Mouse (Mus musculus) hindbrain, embryonic 14.5 days (tissue): Measurements from ENCODE around the gene Bace1. TPM values are rescaled to one million over a fixed set of nuclear protein-coding genes. Genes with fewer than 3 reads are reported as not detected.

Experiments
- ATAC-seq: fragments of 200-750 bp; cut with Nextera tagmentation; 2 replicates; pipeline ENCODE4 v1.8.0; 2017; ENCODE audit warnings: moderate number of reproducible peaks, mild to moderate bottlenecking, moderate TSS enrichment, moderate library complexity; ENCODE audit not compliant: low FRiP score
- DNase-seq: peaks from one replicate; pipeline ENCODE4 v3.0.0-alpha.2; 2015; ENCODE audit warnings: low spot score
- H3K27ac ChIP-seq: fragments of 300-500 bp; sonication (generic); 2 replicates; pipeline ENCODE4 v1.5.1; 2014; ENCODE audit warnings: mild to moderate bottlenecking, moderate library complexity
- H3K27me3 ChIP-seq: fragments of 300-500 bp; sonication (generic); 2 replicates; pipeline ENCODE4 v1.6.1; 2014; ENCODE audit warnings: mild to moderate bottlenecking, low read length, mixed read lengths; ENCODE audit not compliant: control insufficient read depth, insufficient read depth
- H3K36me3 ChIP-seq: fragments of 300-500 bp; sonication (generic); replicated peaks from 2 replicates; pipeline ENCODE4 v1.6.1; 2014; ENCODE audit not compliant: control insufficient read depth, insufficient read depth
- H3K4me1 ChIP-seq: fragments of 300-500 bp; sonication (generic); replicated peaks from 2 replicates; pipeline ENCODE4 v1.6.1; 2014; ENCODE audit warnings: antibody characterized with exemption, low read length, mixed read lengths; ENCODE audit not compliant: control insufficient read depth, insufficient read depth
- H3K4me2 ChIP-seq: fragments of 300-500 bp; sonication (generic); replicated peaks from 2 replicates; pipeline ENCODE4 v1.6.1; 2014; ENCODE audit warnings: mild to moderate bottlenecking, moderate library complexity
- H3K4me3 ChIP-seq: fragments of 300-500 bp; sonication (generic); replicated peaks from 2 replicates; pipeline ENCODE4 v1.5.1; 2014; ENCODE audit warnings: mild to moderate bottlenecking, low read length
- H3K9ac ChIP-seq: fragments of 300-500 bp; sonication (generic); 2 replicates; pipeline ENCODE4 v1.6.1; 2014
- H3K9me3 ChIP-seq: fragments of 300-500 bp; sonication (generic); 2 replicates; pipeline ENCODE4 v1.6.1; 2016; ENCODE audit warnings: low read length; ENCODE audit not compliant: control insufficient read depth
- WGBS: fragments of 180-500 bp; shearing (Covaris S2); extraction: QIAGEN DNeasy Blood & Tissue Kit; methylation state at CpG from one replicate; pipeline ENCODE4 v1.1.7; 2014; 5-methylcytosine and 5-hydroxymethylcytosine counted together
- polyA plus RNA-seq: library from polyadenylated mRNA; unstranded; fragments of >200 nt; fragmentation: Nextera tagmentation; extraction: Ambion mirVana; gene quantifications from 2 replicates; pipeline ENCODE4 v1.2.1, GENCODE M21; 2014

The Bace1 gene
- polyA plus RNA-seq, 1 experiment from 2014 or later, result 46.0 TPM

DNA sequence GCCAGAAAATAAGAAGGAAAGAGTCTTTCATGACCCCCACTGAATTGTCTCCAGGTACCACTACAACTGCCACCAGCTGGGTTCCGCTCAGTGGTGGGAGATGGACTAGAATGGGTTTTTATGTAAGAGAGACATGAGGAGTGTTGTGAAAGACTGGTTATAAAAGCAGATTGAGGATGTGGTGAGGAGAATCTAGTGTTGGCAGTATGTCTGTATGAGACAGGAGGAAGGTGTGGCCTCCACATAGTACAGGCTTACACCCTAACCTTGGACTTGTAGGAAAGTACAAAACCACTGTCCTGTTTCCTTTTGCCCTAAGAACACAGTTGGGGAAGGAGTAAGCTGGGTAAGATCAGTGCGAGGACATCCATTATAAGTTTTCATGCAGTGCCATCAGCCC is 15.3 kb downstream of the Bace1 start:
- no peaks in the 10 kb centered on the region for H3K4me1 ChIP-seq
- no peak overlapping the region for H3K4me3 ChIP-seq
- no peak for DNase-seq
- WGBS, result 96% methylated on average over 2 of the region's 2 CpGs
- H3K9me3 ChIP-seq, result no peaks in the 10 kb centered on the region
- no peak overlapping the region for H3K4me2 ChIP-seq
- peaks cover 64% of the 10 kb centered on the region for H3K36me3 ChIP-seq
- H3K9ac ChIP-seq, result no peak overlapping the region
- ATAC-seq, result no peak
- H3K27me3 ChIP-seq, result no peaks in the 10 kb centered on the region
- H3K27ac ChIP-seq, result no peak overlapping the region

DNA sequence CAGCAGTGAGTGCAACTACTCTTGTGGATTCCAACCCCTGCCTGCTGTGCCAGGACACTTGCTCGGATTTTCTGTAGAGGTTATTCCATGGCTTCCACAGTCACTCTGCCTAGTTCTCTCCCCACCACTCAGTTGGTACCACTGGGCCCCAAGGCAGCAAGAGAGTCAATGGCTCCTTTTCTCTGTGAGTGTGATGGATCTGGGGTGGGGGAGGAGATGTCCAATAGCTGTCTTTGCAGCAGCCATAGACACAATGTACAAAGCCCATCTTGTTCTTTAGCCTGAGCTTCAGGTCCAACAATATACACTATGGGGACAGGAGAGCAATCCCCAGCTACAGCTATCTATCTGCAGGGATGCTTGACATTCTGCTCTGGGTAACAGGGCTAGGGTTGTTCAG is 15.8 kb downstream of the Bace1 start:
- no peak for ATAC-seq
- H3K36me3 ChIP-seq, result peaks cover 68% of the 10 kb centered on the region
- H3K9me3 ChIP-seq, result no peaks in the 10 kb centered on the region
- DNase-seq, result no peak
- no peak overlapping the region for H3K27ac ChIP-seq
- no peaks in the 10 kb centered on the region for H3K27me3 ChIP-seq
- H3K4me2 ChIP-seq, result no peak overlapping the region
- no peaks in the 10 kb centered on the region for H3K4me1 ChIP-seq
- 81% methylated on average over 1 of the region's 1 CpGs for WGBS
- no peak overlapping the region for H3K9ac ChIP-seq
- no peak overlapping the region for H3K4me3 ChIP-seq

DNA sequence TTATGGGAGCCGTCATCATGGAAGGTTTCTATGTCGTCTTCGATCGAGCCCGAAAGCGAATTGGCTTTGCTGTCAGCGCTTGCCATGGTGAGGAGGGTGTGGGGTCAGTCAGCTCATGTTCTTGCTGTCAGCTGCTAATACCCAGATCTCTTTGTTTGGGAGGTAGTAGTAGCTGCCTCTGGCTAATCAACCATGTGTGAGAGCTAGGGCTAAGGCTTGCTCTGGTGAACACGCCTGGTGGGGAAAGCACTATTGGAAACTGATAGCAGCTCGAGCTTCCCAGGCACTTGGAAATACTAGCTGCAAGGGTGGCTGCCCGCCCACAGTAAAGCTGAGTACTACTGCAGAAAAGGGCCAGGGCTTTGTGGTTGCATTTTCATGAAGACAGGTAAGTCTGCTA is 21.0 kb downstream of the Bace1 start:
- Histone ChIP-seq H3K4me2 (no peak overlapping the region), H3K36me3 (peaks cover 98% of the 10 kb centered on the region), H3K27me3 (no peaks in the 10 kb centered on the region), H3K9ac (no peak overlapping the region), H3K27ac (no peak overlapping the region), H3K4me1 (no peaks in the 10 kb centered on the region), H3K4me3 (no peak overlapping the region), H3K9me3 (no peaks in the 10 kb centered on the region)
- DNase-seq, result no peak
- ATAC-seq, result no peak
- 93% methylated on average over 10 of the region's 10 CpGs for WGBS

DNA sequence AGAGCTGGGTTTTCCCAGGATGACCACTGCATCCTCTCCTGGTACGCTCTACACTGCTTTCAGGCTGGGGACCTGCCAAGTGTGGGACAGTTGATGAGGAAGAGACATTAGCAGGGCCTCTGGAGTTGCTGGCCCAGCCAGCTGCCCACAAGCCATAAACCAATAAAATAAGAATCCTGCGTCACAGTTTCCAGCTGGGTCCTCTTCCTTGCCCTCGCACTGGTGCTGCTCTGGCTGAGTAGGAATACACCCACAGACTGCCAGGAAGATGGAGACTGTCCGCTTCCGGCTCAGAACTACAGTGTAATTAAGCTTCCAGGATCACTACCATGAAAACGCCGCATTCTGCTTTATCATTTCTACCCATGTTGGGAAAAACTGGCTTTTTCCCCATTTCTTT is 23.4 kb downstream of the Bace1 start:
- no peak overlapping the region for H3K4me2 ChIP-seq
- DNase-seq (no peak), ATAC-seq (no peak)
- H3K4me1 ChIP-seq, result no peaks in the 10 kb centered on the region
- H3K27me3 ChIP-seq, result no peaks in the 10 kb centered on the region
- H3K9ac ChIP-seq, result no peak overlapping the region
- H3K36me3 ChIP-seq, result peaks cover 98% of the 10 kb centered on the region
- H3K9me3 ChIP-seq, result no peaks in the 10 kb centered on the region
- no peak overlapping the region for H3K4me3 ChIP-seq
- no peak overlapping the region for H3K27ac ChIP-seq
- 72% methylated on average over 7 of the region's 7 CpGs for WGBS

DNA sequence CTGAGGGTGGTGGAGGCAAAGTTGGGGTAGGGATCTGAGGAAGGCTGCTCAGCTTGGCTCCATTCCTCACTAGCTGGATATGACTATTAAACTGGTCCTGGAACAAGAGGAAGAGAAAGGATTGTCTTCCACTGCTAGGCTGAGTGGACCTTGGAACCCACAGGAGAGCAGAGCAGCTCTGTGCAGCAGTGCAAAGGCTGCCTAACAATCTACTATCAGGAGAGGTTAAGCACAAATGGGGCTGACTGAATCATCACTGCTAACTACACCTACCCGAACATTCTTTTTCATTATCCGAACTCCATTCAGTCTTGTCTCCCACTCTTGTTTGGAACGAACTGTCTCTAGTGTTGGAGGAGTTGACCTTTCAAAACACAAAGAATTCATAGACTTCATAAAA is 30.8 kb downstream of the Bace1 start:
- no peak overlapping the region for H3K4me2 ChIP-seq
- no peaks in the 10 kb centered on the region for H3K27me3 ChIP-seq
- peaks cover 98% of the 10 kb centered on the region for H3K36me3 ChIP-seq
- WGBS, result 96% methylated on average over 3 of the region's 3 CpGs
- no peak for DNase-seq
- no peak overlapping the region for H3K9ac ChIP-seq
- H3K4me3 ChIP-seq, result no peak overlapping the region
- no peaks in the 10 kb centered on the region for H3K4me1 ChIP-seq
- ATAC-seq, result no peak
- H3K27ac ChIP-seq, result no peak overlapping the region
- no peaks in the 10 kb centered on the region for H3K9me3 ChIP-seq

DNA sequence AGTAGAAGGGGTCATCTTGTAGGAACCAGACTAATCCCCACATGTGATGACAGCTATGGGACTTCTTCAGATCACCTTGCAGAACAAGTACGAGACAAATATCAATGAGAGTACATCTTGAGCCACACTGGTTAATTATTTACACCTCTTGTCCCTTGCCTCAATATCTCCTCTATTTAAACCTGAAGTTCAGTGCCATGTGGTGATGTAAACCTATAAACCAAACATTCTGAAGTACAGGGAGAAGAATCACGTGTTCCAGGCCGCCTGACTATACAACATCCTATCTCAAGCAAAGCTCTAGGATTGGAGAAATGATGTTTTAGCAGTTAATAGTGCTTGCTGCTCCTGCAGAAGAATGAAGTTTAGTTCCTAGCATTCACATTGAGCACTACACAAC is 31.9 kb downstream of the Bace1 start:
- no peak overlapping the region for H3K4me2 ChIP-seq
- DNase-seq (no peak), ATAC-seq (no peak)
- H3K27me3 ChIP-seq, result no peaks in the 10 kb centered on the region
- no peak overlapping the region for H3K4me3 ChIP-seq
- no peaks in the 10 kb centered on the region for H3K9me3 ChIP-seq
- no peak overlapping the region for H3K27ac ChIP-seq
- H3K9ac ChIP-seq, result no peak overlapping the region
- H3K36me3 ChIP-seq, result peaks cover 96% of the 10 kb centered on the region
- H3K4me1 ChIP-seq, result no peaks in the 10 kb centered on the region
- WGBS, result 94% methylated on average over 3 of the region's 3 CpGs

DNA sequence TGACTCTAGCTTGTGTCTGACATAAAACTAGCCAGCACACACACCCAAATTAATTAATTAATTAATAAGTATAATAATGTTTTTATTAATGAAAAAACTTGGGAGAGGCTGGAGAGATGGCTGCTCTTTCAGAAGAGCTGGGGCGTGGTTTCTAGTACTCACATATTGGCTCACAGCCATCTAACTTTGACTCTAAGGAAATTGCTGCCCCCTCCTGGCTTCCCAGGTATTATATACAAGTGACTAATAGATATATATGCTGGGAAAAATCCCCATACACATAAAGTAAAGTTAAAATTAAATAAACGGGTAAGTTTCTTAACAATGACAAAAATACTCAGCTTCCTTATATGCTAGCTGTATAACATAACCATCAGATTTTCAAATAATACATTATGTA is 39.5 kb downstream of the Bace1 start:
- WGBS, result 75% methylated on average over 2 of the region's 2 CpGs
- Histone ChIP-seq H3K36me3 (peaks cover 90% of the 10 kb centered on the region), H3K9ac (no peak overlapping the region), H3K4me2 (no peak overlapping the region), H3K4me1 (no peaks in the 10 kb centered on the region), H3K27me3 (no peaks in the 10 kb centered on the region), H3K9me3 (no peaks in the 10 kb centered on the region), H3K4me3 (no peak overlapping the region), H3K27ac (no peak overlapping the region)
- DNase-seq, result no peak
- ATAC-seq, result no peak

DNA sequence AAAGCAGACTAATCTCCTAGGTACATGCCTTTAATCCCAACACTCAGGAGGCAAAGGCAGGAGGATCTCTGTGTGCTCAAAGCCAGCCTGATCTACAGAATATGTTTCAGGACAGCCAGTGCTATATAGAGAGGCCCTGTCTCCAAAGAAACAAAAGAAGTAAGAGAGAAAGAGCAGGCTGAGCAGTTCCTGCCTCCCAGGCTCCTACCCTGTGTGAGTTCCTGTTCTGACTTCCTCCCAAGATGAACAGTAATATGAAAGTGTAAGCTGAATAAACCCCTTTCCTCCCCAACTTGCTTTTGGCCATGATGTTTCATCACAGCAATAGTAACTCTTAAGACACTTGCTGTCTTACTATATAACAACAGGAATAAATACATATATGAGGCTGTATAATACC is 55.3 kb downstream of the Bace1 start:
- Histone ChIP-seq H3K4me2 (no peak overlapping the region), H3K9ac (no peak overlapping the region), H3K27ac (no peak overlapping the region), H3K27me3 (no peaks in the 10 kb centered on the region), H3K4me3 (no peak overlapping the region), H3K36me3 (peaks cover 98% of the 10 kb centered on the region), H3K4me1 (no peaks in the 10 kb centered on the region), H3K9me3 (no peaks in the 10 kb centered on the region)
- DNase-seq (no peak), ATAC-seq (no peak)

DNA sequence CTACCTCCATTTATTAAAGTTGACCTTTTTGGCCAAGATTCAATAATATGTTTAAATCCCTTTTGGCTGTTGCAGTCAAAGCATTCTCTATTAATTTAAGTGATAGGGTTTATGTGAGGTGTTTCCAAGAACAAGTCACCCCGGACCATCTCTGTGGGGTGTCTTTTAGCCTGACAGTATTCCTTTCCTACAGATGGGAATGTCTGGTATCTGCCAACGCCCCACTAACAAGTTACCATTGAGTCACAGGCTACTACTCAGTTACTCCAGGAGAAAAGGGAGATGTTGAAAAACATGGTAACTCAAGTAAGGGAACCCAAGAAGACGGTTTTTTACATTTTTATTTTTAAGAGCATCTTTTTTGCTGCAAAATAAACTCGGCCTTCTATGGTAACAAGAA is 66.8 kb downstream of the Bace1 start:
- Histone ChIP-seq H3K9ac (peak overlapping the region; percentile 91), H3K27me3 (no peaks in the 10 kb centered on the region), H3K4me1 (peaks cover 27% of the 10 kb centered on the region), H3K9me3 (no peaks in the 10 kb centered on the region), H3K4me2 (peak overlapping the region; percentile 84), H3K27ac (peak overlapping the region; percentile 96), H3K36me3 (peaks cover 45% of the 10 kb centered on the region), H3K4me3 (peak overlapping the region; percentile 80)
- WGBS, result 56% methylated on average over 4 of the region's 4 CpGs
- ATAC-seq (no peak), DNase-seq (no peak)

DNA sequence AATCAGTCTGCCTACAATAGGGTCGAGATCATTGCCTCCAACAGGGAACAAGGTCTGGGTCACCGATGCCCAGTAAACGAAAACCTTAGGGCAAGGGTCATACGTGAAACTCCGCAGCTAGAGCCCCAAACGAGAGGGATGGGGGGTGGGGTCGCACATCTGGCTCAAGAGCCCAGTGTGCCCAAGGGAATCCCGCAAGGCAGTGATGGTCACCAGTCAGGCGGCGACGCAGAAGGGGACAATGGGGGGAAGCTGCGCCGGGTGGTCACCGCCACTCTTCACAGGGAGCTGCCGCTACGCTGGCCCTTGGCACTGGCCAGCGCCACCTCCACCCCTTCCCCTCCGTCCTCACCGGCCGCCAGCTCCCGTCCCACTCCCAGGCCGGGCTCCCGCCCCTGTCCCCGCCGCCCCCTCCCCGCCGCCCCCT is 67.4 kb downstream of the Bace1 start:
- Histone ChIP-seq H3K4me1 (peaks cover 27% of the 10 kb centered on the region), H3K27ac (peak overlapping the region; percentile 96), H3K4me3 (peak overlapping the region; percentile 80), H3K4me2 (peak overlapping the region; percentile 84), H3K9me3 (no peaks in the 10 kb centered on the region), H3K9ac (peak overlapping the region; percentile 91), H3K27me3 (no peaks in the 10 kb centered on the region), H3K36me3 (peaks cover 47% of the 10 kb centered on the region)
- ATAC-seq (peak; percentile 51; the same call in 1 of the 2 replicates), DNase-seq (no peak)
- under 1% methylated on average over 16 of the region's 27 CpGs for WGBS
